Mouse (Mus musculus) regulatory T cell (primary cell): ENCODE results near the gene Mmp19.

Source experiments
- in situ Hi-C: fragments of 300-600 bp; cut with MboI, MseI; formaldehyde crosslinking; loops from one replicate; pipeline ENCODE4 v1.15.1; 2025; ENCODE audit warnings: high pct_unique_total_duplicates

Mmp19 gene

GRCm38 (mm10) chr10:128850339-128850738 is 59.6 kb downstream of the Mmp19 start:
- in situ Hi-C loops = no loop called here
